Mouse (Mus musculus): ENCODE measurements around the gene Slc25a48. TPM values are rescaled to one million over a fixed set of nuclear protein-coding genes. Genes with fewer than 3 reads are reported as not detected.

The Slc25a48 gene
- total and polyA plus RNA-seq, 2 experiments from 2014 or later: 0.04 to 0.05 TPM

DNA sequence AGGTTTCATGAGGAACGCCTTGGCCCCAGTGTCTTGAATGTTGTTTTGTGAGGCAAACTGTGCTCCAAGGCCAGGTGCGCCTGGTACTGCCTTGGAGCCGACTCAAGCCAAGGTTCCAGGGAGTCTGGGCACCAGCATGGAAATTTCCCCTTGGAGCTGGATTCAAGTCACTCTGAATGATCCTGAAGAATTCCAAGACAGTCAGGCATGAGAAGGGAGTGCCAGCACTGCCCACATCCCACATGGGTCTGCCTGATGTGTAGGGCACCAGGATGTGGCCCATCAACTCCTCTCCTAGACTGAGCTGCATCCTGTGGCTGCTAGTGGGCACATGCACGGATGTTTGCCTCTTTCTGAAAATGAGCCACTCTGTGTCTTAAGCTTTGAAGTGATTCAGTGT lies 30.4 kb downstream of the Slc25a48 start:
- H3K36me3 ChIP-seq (ENCODE audit: insufficient read depth, low read length): no peaks in the 10 kb centered on the region
- H3K27me3 ChIP-seq (ENCODE audit: insufficient read depth, low read length): no peaks in the 10 kb centered on the region
- H3K9ac ChIP-seq (replicated peaks; ENCODE audit: low read length, poor library complexity, severe bottlenecking): no peak overlapping the region
- DNase-seq (ENCODE audit: low spot score): no peak
- H3K4me2 ChIP-seq (ENCODE audit: low read depth, low read length, poor library complexity, severe bottlenecking): no peak overlapping the region
- WGBS: 91% methylated on average over 4 of the region's 4 CpGs
- no peak for ATAC-seq (ENCODE audit: low FRiP score)
- no peaks in the 10 kb centered on the region for H3K4me1 ChIP-seq (ENCODE audit: insufficient read depth, low read length)
- H3K9me3 ChIP-seq (ENCODE audit: low read length): no peaks in the 10 kb centered on the region
- no peak overlapping the region for H3K27ac ChIP-seq (ENCODE audit: low read depth, low read length)
- no peak overlapping the region for H3K4me3 ChIP-seq (ENCODE audit: low read depth, low read length)
- TF ChIP-seq CTCF (IDR thresholded peaks at IDR 0.05): no peak

DNA sequence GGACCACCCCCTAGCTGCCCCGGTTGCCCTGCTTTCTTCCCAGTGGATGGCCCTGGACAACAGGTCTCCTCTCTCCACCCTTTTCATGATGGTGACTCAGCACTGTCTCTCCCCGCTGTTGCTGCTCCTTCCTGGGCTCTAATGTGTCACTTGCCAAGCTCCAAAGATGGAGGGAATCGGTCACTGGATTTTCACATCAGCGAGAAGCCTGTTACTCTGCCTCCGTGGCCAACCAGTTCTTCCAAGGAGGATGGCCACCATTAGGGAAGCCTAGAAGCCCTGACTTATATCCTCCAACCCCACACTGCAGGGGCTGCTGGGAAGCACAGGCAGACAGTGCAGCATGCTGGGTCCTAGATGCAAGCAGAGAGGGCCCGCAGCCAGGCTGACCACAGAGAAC lies 33.1 kb downstream of the Slc25a48 start:
- WGBS: 89% methylated on average over 6 of the region's 6 CpGs
- TF ChIP-seq CTCF (IDR thresholded peaks at IDR 0.05): no peak
- H3K4me3 ChIP-seq (ENCODE audit: low read depth, low read length): no peak overlapping the region
- no peaks in the 10 kb centered on the region for H3K27me3 ChIP-seq (ENCODE audit: insufficient read depth, low read length)
- no peaks in the 10 kb centered on the region for H3K4me1 ChIP-seq (ENCODE audit: insufficient read depth, low read length)
- no peak overlapping the region for H3K9ac ChIP-seq (replicated peaks; ENCODE audit: low read length, poor library complexity, severe bottlenecking)
- DNase-seq (ENCODE audit: low spot score) (no peak), ATAC-seq (ENCODE audit: low FRiP score) (no peak)
- no peaks in the 10 kb centered on the region for H3K36me3 ChIP-seq (ENCODE audit: insufficient read depth, low read length)
- no peak overlapping the region for H3K27ac ChIP-seq (ENCODE audit: low read depth, low read length)
- no peak overlapping the region for H3K4me2 ChIP-seq (ENCODE audit: low read depth, low read length, poor library complexity, severe bottlenecking)
- no peaks in the 10 kb centered on the region for H3K9me3 ChIP-seq (ENCODE audit: low read length)

DNA sequence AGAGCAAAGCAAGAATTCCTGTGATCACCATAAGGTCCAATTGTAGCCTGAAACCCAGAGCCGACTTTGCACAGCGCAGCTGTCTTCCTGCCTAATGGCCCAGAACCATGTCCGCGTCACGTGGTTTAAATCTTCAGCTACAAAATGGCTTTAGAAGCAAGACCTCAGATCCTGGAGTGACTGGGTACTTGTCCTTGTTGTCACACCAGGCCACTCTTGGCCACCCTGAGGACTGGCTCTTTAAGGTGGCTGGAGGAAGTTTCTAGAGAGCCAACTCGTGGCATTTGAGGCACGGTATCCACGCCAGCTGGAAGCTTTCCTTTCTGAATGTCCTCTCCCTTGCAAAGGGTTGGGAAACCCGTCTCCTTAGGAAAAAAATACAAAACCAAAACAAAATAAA lies 33.8 kb downstream of the Slc25a48 start:
- TF ChIP-seq CTCF (IDR thresholded peaks at IDR 0.05): no peak
- H3K27ac ChIP-seq (ENCODE audit: low read depth, low read length): no peak overlapping the region
- DNase-seq (ENCODE audit: low spot score): peak; percentile 39
- no peak overlapping the region for H3K9ac ChIP-seq (replicated peaks; ENCODE audit: low read length, poor library complexity, severe bottlenecking)
- 56% methylated on average over 9 of the region's 9 CpGs for WGBS
- no peaks in the 10 kb centered on the region for H3K4me1 ChIP-seq (ENCODE audit: insufficient read depth, low read length)
- H3K4me2 ChIP-seq (ENCODE audit: low read depth, low read length, poor library complexity, severe bottlenecking): no peak overlapping the region
- no peaks in the 10 kb centered on the region for H3K9me3 ChIP-seq (ENCODE audit: low read length)
- ATAC-seq (ENCODE audit: low FRiP score): no peak
- H3K27me3 ChIP-seq (ENCODE audit: insufficient read depth, low read length): no peaks in the 10 kb centered on the region
- H3K4me3 ChIP-seq (ENCODE audit: low read depth, low read length): no peak overlapping the region
- no peaks in the 10 kb centered on the region for H3K36me3 ChIP-seq (ENCODE audit: insufficient read depth, low read length)

DNA sequence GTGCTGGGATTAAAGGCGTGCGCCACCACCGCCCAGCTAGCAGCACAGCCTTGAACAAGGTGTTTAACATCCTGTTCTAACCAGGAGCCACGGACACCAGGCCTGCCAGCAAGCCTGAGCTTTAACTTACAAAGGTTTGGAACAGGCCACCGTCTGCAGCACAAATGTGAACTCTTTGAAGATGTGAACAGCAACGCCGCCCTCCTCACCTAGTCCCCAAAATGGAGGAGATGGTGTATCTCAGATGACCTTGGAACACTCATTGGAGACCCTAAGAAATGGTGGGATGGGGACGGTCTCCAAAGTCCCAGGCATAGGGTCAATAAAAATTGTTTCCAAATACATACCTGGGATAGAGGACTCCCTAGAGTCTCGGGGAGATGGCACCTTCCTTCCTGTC lies 34.5 kb downstream of the Slc25a48 start:
- H3K4me2 ChIP-seq (ENCODE audit: low read depth, low read length, poor library complexity, severe bottlenecking): no peak overlapping the region
- H3K4me1 ChIP-seq (ENCODE audit: insufficient read depth, low read length): no peaks in the 10 kb centered on the region
- ATAC-seq (ENCODE audit: low FRiP score) (no peak), DNase-seq (ENCODE audit: low spot score) (no peak)
- no peaks in the 10 kb centered on the region for H3K36me3 ChIP-seq (ENCODE audit: insufficient read depth, low read length)
- no peak overlapping the region for H3K27ac ChIP-seq (ENCODE audit: low read depth, low read length)
- no peak overlapping the region for H3K4me3 ChIP-seq (ENCODE audit: low read depth, low read length)
- TF ChIP-seq CTCF (IDR thresholded peaks at IDR 0.05): no peak
- no peak overlapping the region for H3K9ac ChIP-seq (replicated peaks; ENCODE audit: low read length, poor library complexity, severe bottlenecking)
- 88% methylated on average over 9 of the region's 9 CpGs for WGBS
- H3K9me3 ChIP-seq (ENCODE audit: low read length): no peaks in the 10 kb centered on the region
- no peaks in the 10 kb centered on the region for H3K27me3 ChIP-seq (ENCODE audit: insufficient read depth, low read length)

DNA sequence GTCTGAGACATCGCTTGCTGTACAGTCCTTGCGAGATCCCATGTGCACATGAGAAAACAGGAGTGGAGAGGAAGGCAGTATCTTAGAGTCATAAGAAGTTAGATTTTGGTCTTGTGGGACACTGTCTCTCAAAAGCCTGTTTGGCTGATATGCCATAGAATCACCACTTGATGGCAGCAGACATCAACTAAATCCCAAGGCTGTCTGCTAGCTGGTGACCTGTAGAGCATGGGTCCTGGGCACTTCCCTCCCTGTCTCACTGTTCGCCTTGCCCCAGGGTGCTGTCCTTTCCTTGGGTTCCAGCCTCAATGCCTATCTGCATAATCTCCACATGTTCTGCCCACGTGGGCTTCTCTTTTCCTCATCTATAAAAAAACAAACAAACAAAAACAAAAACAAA lies 37.2 kb downstream of the Slc25a48 start:
- no peak overlapping the region for H3K4me2 ChIP-seq (ENCODE audit: low read depth, low read length, poor library complexity, severe bottlenecking)
- no peak overlapping the region for H3K9ac ChIP-seq (replicated peaks; ENCODE audit: low read length, poor library complexity, severe bottlenecking)
- no peaks in the 10 kb centered on the region for H3K9me3 ChIP-seq (ENCODE audit: low read length)
- no peaks in the 10 kb centered on the region for H3K4me1 ChIP-seq (ENCODE audit: insufficient read depth, low read length)
- DNase-seq (ENCODE audit: low spot score) (peak; percentile 82), ATAC-seq (ENCODE audit: low FRiP score) (no peak)
- H3K27ac ChIP-seq (ENCODE audit: low read depth, low read length): no peak overlapping the region
- no peak overlapping the region for H3K4me3 ChIP-seq (ENCODE audit: low read depth, low read length)
- H3K36me3 ChIP-seq (ENCODE audit: insufficient read depth, low read length): no peaks in the 10 kb centered on the region
- TF ChIP-seq CTCF (IDR thresholded peaks at IDR 0.05): peak; percentile 95
- 32% methylated on average over 4 of the region's 4 CpGs for WGBS
- no peaks in the 10 kb centered on the region for H3K27me3 ChIP-seq (ENCODE audit: insufficient read depth, low read length)

DNA sequence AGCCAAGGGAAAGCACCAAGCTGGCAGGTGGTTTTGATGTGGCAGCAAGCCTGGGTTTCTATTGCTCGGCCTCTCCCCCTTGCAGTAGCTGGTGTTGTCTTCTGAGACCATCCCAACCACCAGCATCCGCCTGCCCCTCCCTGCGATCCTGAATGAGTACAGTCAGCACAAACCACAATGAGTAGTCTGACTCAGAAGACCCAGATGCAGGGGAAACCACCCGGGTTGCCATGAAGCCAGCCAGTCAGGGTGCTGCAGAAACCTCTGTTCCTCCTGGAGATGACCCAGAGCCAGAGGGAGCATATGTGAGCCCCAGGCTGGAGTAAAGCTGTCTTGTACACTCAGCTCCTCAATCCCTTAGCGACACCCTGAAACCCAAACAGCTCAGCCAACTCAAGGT lies 38.6 kb downstream of the Slc25a48 start:
- ATAC-seq (ENCODE audit: low FRiP score) (no peak), DNase-seq (ENCODE audit: low spot score) (no peak)
- Histone ChIP-seq H3K9ac (replicated peaks; ENCODE audit: low read length, poor library complexity, severe bottlenecking) (no peak overlapping the region), H3K4me2 (ENCODE audit: low read depth, low read length, poor library complexity, severe bottlenecking) (no peak overlapping the region), H3K4me3 (ENCODE audit: low read depth, low read length) (no peak overlapping the region), H3K4me1 (ENCODE audit: insufficient read depth, low read length) (no peaks in the 10 kb centered on the region), H3K36me3 (ENCODE audit: insufficient read depth, low read length) (no peaks in the 10 kb centered on the region), H3K27me3 (ENCODE audit: insufficient read depth, low read length) (no peaks in the 10 kb centered on the region), H3K27ac (ENCODE audit: low read depth, low read length) (no peak overlapping the region), H3K9me3 (ENCODE audit: low read length) (no peaks in the 10 kb centered on the region)
- no peak for TF ChIP-seq CTCF (IDR thresholded peaks at IDR 0.05)
- WGBS: 80% methylated on average over 5 of the region's 5 CpGs

Measured in midbrain, postnatal 0 days (tissue).